Comparison of ENCODE assay signal across 35 mouse cellular contexts in genomic region chr11:120395661-120396060, GRCm38 (mm10). TPM values are rescaled to one million over a fixed set of nuclear protein-coding genes. Genes with fewer than 3 reads are reported as not detected.
DNase-seq lines count a peak whose midpoint lies in the region; ATAC-seq lines count a peak whose summit lies in the region.
"Had no signal": no experiment of that assay in that cellular context is flagged by ENCODE, and none has a peak within 500 bp of the region (broad histone marks: within the 10 kb centered on the region; RNA-seq: fewer than 3 reads in every experiment).

No protein-coding gene starts in this region.

- H3K4me1 ChIP-seq in heart, embryonic 14.5 days (ENCODE audit: control insufficient read depth in 2 of 2, insufficient read depth in 2 of 2, low read length in 2 of 2), result no peaks in the 10 kb centered on the region
- H3K4me1 ChIP-seq: embryonic facial prominence, embryonic 10.5 days; forebrain, embryonic 13.5 days; heart, embryonic 10.5 days; hindbrain, embryonic 10.5 days; midbrain, embryonic 13.5 days; neural tube, embryonic 13.5 days had no signal

- H3K9ac ChIP-seq in heart, embryonic 14.5 days (ENCODE audit: low read length), result no peak overlapping the region
- H3K9ac ChIP-seq: embryonic facial prominence, embryonic 15.5 days; forebrain, embryonic 13.5 days; limb, embryonic 12.5 days; midbrain, embryonic 13.5 days; neural tube, embryonic 13.5 days had no signal

- no peak overlapping the region for H3K4me3 ChIP-seq in heart, embryonic 14.5 days (ENCODE audit: control insufficient read depth in 1 of 2, insufficient read depth in 1 of 2, low read depth in 1 of 2, low read length in 2 of 2)
- H3K4me3 ChIP-seq: embryonic facial prominence, embryonic 10.5 days; embryonic facial prominence, embryonic 15.5 days; forebrain, embryonic 13.5 days; heart, embryonic 10.5 days; hindbrain, embryonic 10.5 days; limb, embryonic 12.5 days; midbrain, embryonic 13.5 days; neural tube, embryonic 13.5 days had no signal

- H3K36me3 ChIP-seq in heart, embryonic 14.5 days (ENCODE audit: control insufficient read depth, insufficient read depth, low read length), result peaks cover 75% of the 10 kb centered on the region

- H3K27me3 ChIP-seq in heart, embryonic 14.5 days (ENCODE audit: control insufficient read depth, insufficient read depth, low read length), result no peaks in the 10 kb centered on the region
- H3K27me3 ChIP-seq: embryonic facial prominence, embryonic 15.5 days; forebrain, embryonic 13.5 days; limb, embryonic 12.5 days; midbrain, embryonic 13.5 days; neural tube, embryonic 13.5 days had no signal

- H3K9me3 ChIP-seq in heart, embryonic 14.5 days (ENCODE audit: control insufficient read depth, low read length), result no peaks in the 10 kb centered on the region
- H3K9me3 ChIP-seq: embryonic facial prominence, embryonic 10.5 days; embryonic facial prominence, embryonic 15.5 days; forebrain, embryonic 13.5 days; heart, embryonic 10.5 days; hindbrain, embryonic 10.5 days; limb, embryonic 12.5 days; midbrain, embryonic 13.5 days; neural tube, embryonic 13.5 days had no signal

- DNase-seq in adrenal gland, postnatal 10 days, result peak; percentile 32
- DNase-seq in adrenal gland, postnatal 36 days, result no peak
- DNase-seq in heart, adult 18-20 months, result no peak
- peak; percentile 20 for DNase-seq in lung, postnatal 36 days
- DNase-seq in lung, postnatal 4 days, result no peak
- DNase-seq in left cerebral cortex, postnatal 14 days (ENCODE audit: low spot score in 2 of 2), result no peak
- no peak for DNase-seq in spleen, postnatal 4 days (ENCODE audit: low spot score in 2 of 2)
- DNase-seq: cerebellum, adult 8-10 months; cerebellum, postnatal 25 days; heart, postnatal 10 days; kidney, adult 8-10 months; kidney, postnatal 4 days; layer of hippocampus, adult 9-11 months; thymus, postnatal 14 days had no signal

- intact Hi-C loops in left cerebral cortex, postnatal 14 days (cut with DNase I), result no loop called here

- no peak overlapping the region for H3K4me2 ChIP-seq in heart, embryonic 14.5 days (ENCODE audit: low read length)
- H3K4me2 ChIP-seq: embryonic facial prominence, embryonic 15.5 days; forebrain, embryonic 13.5 days; limb, embryonic 12.5 days; liver, embryonic 11.5 days; midbrain, embryonic 13.5 days; neural tube, embryonic 13.5 days had no signal

- no peak overlapping the region for H3K27ac ChIP-seq in heart, embryonic 14.5 days (replicated peaks in 1 of 2; ENCODE audit: control insufficient read depth in 1 of 2, insufficient read depth in 1 of 2, low read depth in 2 of 2, low read length in 2 of 2)
- H3K27ac ChIP-seq: embryonic facial prominence, embryonic 10.5 days; embryonic facial prominence, embryonic 15.5 days; forebrain, embryonic 13.5 days; heart, embryonic 10.5 days; hindbrain, embryonic 10.5 days; kidney, postnatal 0 days; limb, embryonic 12.5 days; macrophage; midbrain, embryonic 13.5 days; neural tube, embryonic 13.5 days had no signal

- WGBS in heart, embryonic 14.5 days, result 66% methylated on average over 4 of the region's 4 CpGs

- ATAC-seq in heart, embryonic 14.5 days (ENCODE audit: insufficient number of reproducible peaks, insufficient read depth, low FRiP score, low read depth), result peak; percentile 14; the same call in 1 of the 2 replicates
- ATAC-seq: activated CD4-positive, CD25-positive, alpha-beta regulatory T cell, adult 4 months; forebrain, embryonic 13.5 days; hindbrain, embryonic 16.5 days; midbrain, embryonic 13.5 days had no signal

RNA-seq across cellular contexts. Expression of gene Faap100, which starts 17.1 kb away (rescaled TPM):
- 10 to 100 TPM; 19.5 to 26.4 TPM for total RNA-seq in adrenal gland, postnatal 10 days (2021)
- 10 to 100 TPM; 21.3 to 32.1 TPM for total RNA-seq in adrenal gland, postnatal 36 days (2021)
- 30.6 and 32.8 TPM in 2 replicates for polyA plus RNA-seq in heart, embryonic 14.5 days (2014; fragmentation: Nextera tagmentation; extraction: Ambion mirVana)
- 10 to 100 TPM; 10.6 to 11.7 TPM for total RNA-seq in heart, adult 18-20 months (2021)
- total RNA-seq in left cerebral cortex, postnatal 14 days (2021), result 10 to 100 TPM; 30.4 to 35.9 TPM

RNA-seq across cellular contexts. Expression of gene Fscn2, which starts 34.3 kb away (rescaled TPM):
- total RNA-seq in adrenal gland, postnatal 10 days (2021), result under 1 TPM; 0.15 to 0.45 TPM
- total RNA-seq in adrenal gland, postnatal 36 days (2021), result under 1 TPM in 1 of 2 experiments, not detected in 1; 0.59 TPM
- 0.62 and 1.1 TPM in 2 replicates for polyA plus RNA-seq in heart, embryonic 14.5 days (2014; fragmentation: Nextera tagmentation; extraction: Ambion mirVana)
- not detected for total RNA-seq in heart, adult 18-20 months (2021)
- under 1 TPM in 1 of 2 experiments, not detected in 1; 0.80 TPM for total RNA-seq in left cerebral cortex, postnatal 14 days (2021)
- total RNA-seq: heart, postnatal 10 days; left cerebral cortex, postnatal 10 days; megakaryocyte-erythroid progenitor cell, adult 5-6 weeks had no signal
- polyA plus RNA-seq: liver, embryonic 16.5 days; macrophage had no signal

RNA-seq across cellular contexts. Expression of gene Nploc4, which starts 41.8 kb away (rescaled TPM):
- 10 to 100 TPM; 59.7 to 67.0 TPM for total RNA-seq in adrenal gland, postnatal 10 days (2021)
- total RNA-seq in adrenal gland, postnatal 36 days (2021), result 100 to 1,000 TPM in 1 of 2 experiments, 10 to 100 TPM in 1; 86.2 to 101 TPM
- 35.6 and 37.2 TPM in 2 replicates for polyA plus RNA-seq in heart, embryonic 14.5 days (2014; fragmentation: Nextera tagmentation; extraction: Ambion mirVana)
- total RNA-seq in heart, adult 18-20 months (2021), result 10 to 100 TPM; 62.0 to 65.2 TPM
- 10 to 100 TPM; 67.8 to 71.3 TPM for total RNA-seq in left cerebral cortex, postnatal 14 days (2021)

RNA-seq across cellular contexts. Expression of gene Tspan10, which starts 46.8 kb away (rescaled TPM):
- total RNA-seq in adrenal gland, postnatal 10 days (2021), result 1 to 10 TPM in 1 of 2 experiments, under 1 TPM in 1; 0.30 to 2.6 TPM
- 1 to 10 TPM in 1 of 2 experiments, not detected in 1; 2.6 TPM for total RNA-seq in adrenal gland, postnatal 36 days (2021)
- polyA plus RNA-seq in heart, embryonic 14.5 days (2014; fragmentation: Nextera tagmentation; extraction: Ambion mirVana), result not detected in 2 replicates
- 1 to 10 TPM; 1.0 to 2.3 TPM for total RNA-seq in heart, adult 18-20 months (2021)
- 1 to 10 TPM in 1 of 2 experiments, not detected in 1; 3.6 TPM for total RNA-seq in left cerebral cortex, postnatal 14 days (2021)
- total RNA-seq: left cerebral cortex, postnatal 10 days; megakaryocyte-erythroid progenitor cell, adult 5-6 weeks had no signal
- polyA plus RNA-seq: activated CD4-positive, CD25-positive, alpha-beta regulatory T cell, adult 4 months; forebrain, embryonic 13.5 days; heart, embryonic 10.5 days; hindbrain, embryonic 16.5 days; intestine, embryonic 14.5 days; kidney, postnatal 0 days; limb, embryonic 12.5 days; liver, embryonic 16.5 days; lung, embryonic 16.5 days; midbrain, embryonic 13.5 days; neural tube, embryonic 13.5 days; stomach, embryonic 16.5 days; urinary bladder, adult 2 months had no signal

RNA-seq across cellular contexts. Expression of gene Actg1, which starts 47.3 kb away (rescaled TPM):
- total RNA-seq in adrenal gland, postnatal 10 days (2021), result 100 to 1,000 TPM; 954 to 956 TPM
- total RNA-seq in adrenal gland, postnatal 36 days (2021), result 1,000 to 10,000 TPM; 1,356 to 1,461 TPM
- polyA plus RNA-seq in heart, embryonic 14.5 days (2014; fragmentation: Nextera tagmentation; extraction: Ambion mirVana), result 979 and 1,136 TPM in 2 replicates
- total RNA-seq in heart, adult 18-20 months (2021), result 100 to 1,000 TPM; 286 to 296 TPM
- 1,000 to 10,000 TPM; 1,748 to 1,778 TPM for total RNA-seq in left cerebral cortex, postnatal 14 days (2021)

Comparison
In these comparisons a context has a peak if more than half of its experiments do, and no peak if none do; other contexts are left out.
1. DNase-seq: peak in adrenal gland, postnatal 10 days (single experiment) and lung, postnatal 36 days (single experiment); none in adrenal gland, postnatal 36 days (0 of 2), heart, adult 18-20 months (0 of 2), lung, postnatal 4 days (0 of 2), left cerebral cortex, postnatal 14 days (0 of 2) and spleen, postnatal 4 days (0 of 2).